Mouse (Mus musculus): ENCODE data around the gene Wrap53. TPM values are rescaled to one million over a fixed set of nuclear protein-coding genes. Genes with fewer than 3 reads are reported as not detected.

The Wrap53 gene
- polyA plus RNA-seq, 1 experiment from 2014 or later, result 32.4 TPM

DNA sequence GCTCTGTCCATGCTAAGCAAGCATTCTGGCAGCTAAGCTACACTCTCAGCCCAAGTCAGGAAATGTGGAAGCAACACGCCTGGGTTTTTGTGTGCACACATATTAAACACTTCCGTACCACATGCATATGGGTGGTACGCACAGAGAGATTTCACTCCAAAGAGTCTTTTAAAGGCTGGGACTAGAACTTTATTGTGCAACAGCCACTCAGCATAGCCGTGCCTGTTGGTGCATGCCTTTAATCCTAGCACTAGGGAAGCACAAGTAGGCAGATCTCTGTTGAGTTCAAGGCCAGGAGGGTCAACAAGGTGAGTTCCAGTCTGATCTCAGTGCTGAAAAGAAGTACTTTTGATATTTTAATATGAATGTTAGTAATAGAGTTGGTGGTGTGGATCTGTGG, 56.4 kb downstream of the Wrap53 start:
- ATAC-seq (ENCODE audit: low FRiP score, low read depth), result no peak
- Histone ChIP-seq H3K36me3 (no peaks in the 10 kb centered on the region), H3K9ac (no peak overlapping the region), H3K27me3 (replicated peaks) (no peaks in the 10 kb centered on the region), H3K4me2 (replicated peaks) (no peak overlapping the region), H3K4me1 (peaks cover 17% of the 10 kb centered on the region), H3K4me3 (no peak overlapping the region), H3K27ac (no peak overlapping the region), H3K9me3 (no peaks in the 10 kb centered on the region)
- 91% methylated on average over 4 of the region's 4 CpGs for WGBS

DNA sequence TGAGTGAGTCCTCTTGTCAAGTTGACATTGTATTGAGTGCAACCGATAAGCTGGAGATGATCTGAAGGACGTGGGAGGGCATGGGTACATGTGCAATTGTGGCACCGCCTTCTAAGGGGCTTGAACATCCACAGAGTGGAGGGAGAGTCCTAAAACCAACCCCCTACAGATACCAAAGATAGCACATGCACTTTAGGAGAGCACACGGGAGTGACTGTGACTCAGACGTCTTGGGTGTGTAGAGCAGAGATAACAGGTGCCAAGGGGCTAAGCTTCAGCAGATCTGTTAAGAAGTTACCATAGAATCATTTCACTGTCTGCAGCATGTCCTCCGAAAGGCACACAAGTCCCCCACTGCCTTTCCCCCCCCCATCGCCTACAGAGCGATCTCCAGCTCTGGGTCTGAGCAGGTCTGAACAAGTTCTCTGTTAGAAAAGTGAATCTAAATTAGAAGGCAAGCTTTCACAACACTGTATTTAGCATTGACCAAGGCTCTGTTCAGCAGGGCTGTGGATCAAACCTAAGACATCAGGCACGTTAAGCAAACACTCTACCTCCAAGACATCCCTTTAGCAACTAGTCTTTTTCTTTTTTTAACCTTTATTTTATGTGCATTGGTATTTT, 58.4 kb downstream of the Wrap53 start:
- ATAC-seq (ENCODE audit: low FRiP score, low read depth), result no peak
- no peak overlapping the region for H3K27ac ChIP-seq
- 90% methylated on average over 9 of the region's 9 CpGs for WGBS
- no peaks in the 10 kb centered on the region for H3K36me3 ChIP-seq
- peaks cover 7% of the 10 kb centered on the region for H3K4me1 ChIP-seq
- H3K9me3 ChIP-seq, result no peaks in the 10 kb centered on the region
- H3K4me2 ChIP-seq (replicated peaks), result no peak overlapping the region
- no peak overlapping the region for H3K4me3 ChIP-seq
- H3K27me3 ChIP-seq (replicated peaks), result no peaks in the 10 kb centered on the region
- no peak overlapping the region for H3K9ac ChIP-seq

DNA sequence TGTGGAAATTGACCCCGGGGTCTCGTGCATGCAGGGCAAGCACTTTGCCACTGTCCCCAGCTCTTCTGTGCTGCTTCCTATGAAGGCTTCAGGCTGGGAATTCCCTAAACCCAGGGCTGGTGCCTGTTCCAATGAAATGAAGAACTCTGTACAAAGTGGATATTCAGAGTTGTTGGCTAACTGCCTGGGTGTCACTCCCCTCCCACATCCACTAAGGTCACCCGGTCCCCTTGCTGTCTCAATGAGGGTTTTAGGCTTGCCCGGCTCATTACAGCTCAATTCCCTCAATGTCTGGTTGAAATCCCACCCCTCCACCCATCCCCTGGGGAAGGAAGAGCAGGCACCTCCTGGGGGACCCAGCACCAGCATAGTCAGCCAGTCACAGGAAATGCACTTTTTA, 60.1 kb downstream of the Wrap53 start:
- Histone ChIP-seq H3K9me3 (no peaks in the 10 kb centered on the region), H3K4me3 (no peak overlapping the region), H3K27me3 (replicated peaks) (no peaks in the 10 kb centered on the region), H3K9ac (no peak overlapping the region), H3K27ac (no peak overlapping the region), H3K36me3 (no peaks in the 10 kb centered on the region), H3K4me1 (no peaks in the 10 kb centered on the region), H3K4me2 (replicated peaks) (no peak overlapping the region)
- 77% methylated on average over 4 of the region's 4 CpGs for WGBS
- ATAC-seq (ENCODE audit: low FRiP score, low read depth), result no peak

DNA sequence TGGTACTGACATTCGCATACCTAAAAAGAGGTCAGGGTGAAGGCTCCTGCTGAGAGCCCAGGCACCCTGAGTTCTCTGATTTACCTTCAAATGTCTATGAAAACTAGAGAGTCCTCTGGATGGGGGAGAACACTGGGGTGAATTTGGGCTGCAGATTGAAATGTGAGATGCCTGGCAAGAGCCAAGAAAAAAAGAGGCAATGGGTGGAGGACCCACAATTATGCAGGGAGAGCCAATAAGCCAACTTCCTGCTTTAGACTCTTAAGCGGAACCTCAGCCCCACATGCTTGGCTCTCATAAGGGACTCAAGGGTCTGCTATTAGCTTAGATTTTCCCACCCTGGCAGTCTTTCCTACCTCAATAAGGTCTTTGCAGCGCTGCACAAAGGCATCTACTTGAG, 63.4 kb downstream of the Wrap53 start:
- Histone ChIP-seq H3K27me3 (replicated peaks) (no peaks in the 10 kb centered on the region), H3K9ac (no peak overlapping the region), H3K4me3 (no peak overlapping the region), H3K4me2 (replicated peaks) (no peak overlapping the region), H3K27ac (no peak overlapping the region), H3K36me3 (no peaks in the 10 kb centered on the region), H3K9me3 (no peaks in the 10 kb centered on the region), H3K4me1 (no peaks in the 10 kb centered on the region)
- ATAC-seq (ENCODE audit: low FRiP score, low read depth), result no peak
- 76% methylated on average over 3 of the region's 3 CpGs for WGBS

DNA sequence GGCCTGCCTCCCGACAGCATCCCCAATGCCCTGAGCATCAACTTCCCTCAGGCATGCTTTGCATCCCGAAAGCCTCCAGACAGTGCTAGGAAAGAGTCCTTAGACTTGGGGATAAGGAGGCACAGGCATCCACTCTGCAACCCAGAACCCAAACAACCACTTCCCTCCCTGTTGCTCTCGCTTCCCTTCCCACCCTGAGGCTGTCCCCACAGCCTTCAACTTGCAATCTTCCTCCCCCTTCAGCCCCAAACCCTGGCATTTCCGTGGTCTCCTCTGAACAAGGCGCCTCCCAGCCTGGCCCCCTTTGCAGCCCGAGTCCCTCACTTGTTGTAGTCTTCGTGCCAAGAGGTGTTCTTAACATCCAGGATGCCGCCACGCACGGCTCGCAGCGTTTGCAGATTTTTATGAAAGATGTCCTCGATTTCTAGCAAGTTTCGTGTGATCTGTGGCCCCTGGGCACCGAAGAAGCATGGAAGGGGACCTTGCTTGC, 63.9 kb downstream of the Wrap53 start:
- H3K27me3 ChIP-seq (replicated peaks), result no peaks in the 10 kb centered on the region
- no peak overlapping the region for H3K27ac ChIP-seq
- WGBS, result 74% methylated on average over 15 of the region's 15 CpGs
- H3K9me3 ChIP-seq, result no peaks in the 10 kb centered on the region
- no peak overlapping the region for H3K9ac ChIP-seq
- H3K4me2 ChIP-seq (replicated peaks), result no peak overlapping the region
- H3K4me1 ChIP-seq, result no peaks in the 10 kb centered on the region
- no peak for ATAC-seq (ENCODE audit: low FRiP score, low read depth)
- no peak overlapping the region for H3K4me3 ChIP-seq
- H3K36me3 ChIP-seq, result no peaks in the 10 kb centered on the region

DNA sequence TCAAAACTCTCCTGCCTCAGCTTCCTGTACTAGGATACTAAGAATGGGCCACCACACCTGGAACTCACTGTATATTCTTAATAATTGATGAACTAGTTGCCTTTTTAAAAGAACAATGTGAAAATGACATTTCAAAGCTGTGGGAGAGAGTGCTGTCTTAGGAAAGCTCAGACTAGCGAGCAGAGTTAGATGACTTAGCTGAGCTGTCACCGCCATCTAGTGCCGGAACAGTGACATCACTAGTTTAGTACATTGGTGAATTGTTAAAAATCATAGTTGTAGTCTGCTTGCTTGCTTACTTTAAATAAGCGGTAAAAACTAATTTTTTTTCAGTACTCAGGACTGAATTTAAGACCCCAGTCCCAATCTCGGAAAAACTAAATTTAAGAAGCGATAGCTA, 66.2 kb downstream of the Wrap53 start:
- H3K9me3 ChIP-seq, result no peaks in the 10 kb centered on the region
- 11% methylated on average over 6 of the region's 6 CpGs for WGBS
- no peak overlapping the region for H3K27ac ChIP-seq
- no peaks in the 10 kb centered on the region for H3K27me3 ChIP-seq (replicated peaks)
- H3K9ac ChIP-seq, result no peak overlapping the region
- no peak overlapping the region for H3K4me2 ChIP-seq (replicated peaks)
- ATAC-seq (ENCODE audit: low FRiP score, low read depth), result no peak
- H3K4me1 ChIP-seq, result no peaks in the 10 kb centered on the region
- no peak overlapping the region for H3K4me3 ChIP-seq
- H3K36me3 ChIP-seq, result no peaks in the 10 kb centered on the region

Other genes starting within 250 kb of the Wrap53 start
- gene Rnf227, start 239.8 kb downstream of the Wrap53 start, polyA plus RNA-seq (2016; fragmentation: Nextera tagmentation; extraction: Ambion mirVana), result 51.3 and 58.6 TPM in 2 replicates
- 87.1 and 93.0 TPM in 2 replicates for gene Chd3, start 210.8 kb downstream of the Wrap53 start, polyA plus RNA-seq (2016; fragmentation: Nextera tagmentation; extraction: Ambion mirVana)
- 105 and 111 TPM in 2 replicates for gene Naa38, start 184.8 kb downstream of the Wrap53 start, polyA plus RNA-seq (2016; fragmentation: Nextera tagmentation; extraction: Ambion mirVana)
- 48.5 and 49.9 TPM in 2 replicates for gene Cyb5d1, start 184.6 kb downstream of the Wrap53 start, polyA plus RNA-seq (2016; fragmentation: Nextera tagmentation; extraction: Ambion mirVana)
- gene Tmem88, start 182.0 kb downstream of the Wrap53 start, polyA plus RNA-seq (2016; fragmentation: Nextera tagmentation; extraction: Ambion mirVana), result 13.7 TPM in 2 replicates
- 48.6 and 52.4 TPM in 2 replicates for gene Kdm6b, start 166.6 kb downstream of the Wrap53 start, polyA plus RNA-seq (2016; fragmentation: Nextera tagmentation; extraction: Ambion mirVana)
- 1.6 and 1.9 TPM in 2 replicates for gene Dnah2, start 31.1 kb downstream of the Wrap53 start, polyA plus RNA-seq (2016; fragmentation: Nextera tagmentation; extraction: Ambion mirVana)
- gene Efnb3, start 20.1 kb downstream of the Wrap53 start, polyA plus RNA-seq (2016; fragmentation: Nextera tagmentation; extraction: Ambion mirVana), result 54.4 and 57.4 TPM in 2 replicates
- 116 and 120 TPM in 2 replicates for gene Trp53, start 104 bp upstream of the Wrap53 start, polyA plus RNA-seq (2016; fragmentation: Nextera tagmentation; extraction: Ambion mirVana)
- gene Atp1b2, start 25.7 kb upstream of the Wrap53 start, polyA plus RNA-seq (2016; fragmentation: Nextera tagmentation; extraction: Ambion mirVana), result 8.4 and 10.8 TPM in 2 replicates
- gene Shbg, start 37.6 kb upstream of the Wrap53 start, polyA plus RNA-seq (2016; fragmentation: Nextera tagmentation; extraction: Ambion mirVana), result not detected in 2 replicates
- 22.0 and 23.3 TPM in 2 replicates for gene Sat2, start 41.8 kb upstream of the Wrap53 start, polyA plus RNA-seq (2016; fragmentation: Nextera tagmentation; extraction: Ambion mirVana)
- gene Fxr2, start 52.7 kb upstream of the Wrap53 start, polyA plus RNA-seq (2016; fragmentation: Nextera tagmentation; extraction: Ambion mirVana), result 55.8 and 71.5 TPM in 2 replicates
- gene Sox15, start 75.1 kb upstream of the Wrap53 start, polyA plus RNA-seq (2016; fragmentation: Nextera tagmentation; extraction: Ambion mirVana), result 0.30 TPM in 1 of 2 replicates, not detected in the other
- gene Mpdu1, start 82.4 kb upstream of the Wrap53 start, polyA plus RNA-seq (2016; fragmentation: Nextera tagmentation; extraction: Ambion mirVana), result 81.4 and 82.6 TPM in 2 replicates
- gene Cd68, start 85.9 kb upstream of the Wrap53 start, polyA plus RNA-seq (2016; fragmentation: Nextera tagmentation; extraction: Ambion mirVana), result 7.7 and 8.0 TPM in 2 replicates
- 598 and 684 TPM in 2 replicates for gene Eif4a1, start 92.2 kb upstream of the Wrap53 start, polyA plus RNA-seq (2016; fragmentation: Nextera tagmentation; extraction: Ambion mirVana)
- gene Senp3, start 101.8 kb upstream of the Wrap53 start, polyA plus RNA-seq (2016; fragmentation: Nextera tagmentation; extraction: Ambion mirVana), result 97.8 and 115 TPM in 2 replicates
- 0.20 TPM in 1 of 2 replicates, not detected in the other for gene Tnfsf13, start 105.5 kb upstream of the Wrap53 start, polyA plus RNA-seq (2016; fragmentation: Nextera tagmentation; extraction: Ambion mirVana)
- gene Tnfsf12, start 115.6 kb upstream of the Wrap53 start, polyA plus RNA-seq (2016; fragmentation: Nextera tagmentation; extraction: Ambion mirVana), result 1.9 and 2.7 TPM in 2 replicates
- 1.4 TPM in 2 replicates for gene Tnfsfm13, start 115.8 kb upstream of the Wrap53 start, polyA plus RNA-seq (2016; fragmentation: Nextera tagmentation; extraction: Ambion mirVana)
- 28.5 and 31.2 TPM in 2 replicates for gene Polr2a, start 178.4 kb upstream of the Wrap53 start, polyA plus RNA-seq (2016; fragmentation: Nextera tagmentation; extraction: Ambion mirVana)
- not detected in 2 replicates for gene Slc35g3, start 181.7 kb upstream of the Wrap53 start, polyA plus RNA-seq (2016; fragmentation: Nextera tagmentation; extraction: Ambion mirVana)
- 2.3 and 2.4 TPM in 2 replicates for gene Zbtb4, start 185.7 kb upstream of the Wrap53 start, polyA plus RNA-seq (2016; fragmentation: Nextera tagmentation; extraction: Ambion mirVana)
- 5.3 and 5.8 TPM in 2 replicates for gene Chrnb1, start 215.7 kb upstream of the Wrap53 start, polyA plus RNA-seq (2016; fragmentation: Nextera tagmentation; extraction: Ambion mirVana)
- gene Fgf11, start 221.6 kb upstream of the Wrap53 start, polyA plus RNA-seq (2016; fragmentation: Nextera tagmentation; extraction: Ambion mirVana), result 4.1 and 5.6 TPM in 2 replicates
- gene Tmem102, start 225.4 kb upstream of the Wrap53 start, polyA plus RNA-seq (2016; fragmentation: Nextera tagmentation; extraction: Ambion mirVana), result 1.1 and 1.7 TPM in 2 replicates
- not detected in 2 replicates for gene Gm39566, start 235.0 kb upstream of the Wrap53 start, polyA plus RNA-seq (2016; fragmentation: Nextera tagmentation; extraction: Ambion mirVana)
- not detected in 2 replicates for gene Spem2, start 238.2 kb upstream of the Wrap53 start, polyA plus RNA-seq (2016; fragmentation: Nextera tagmentation; extraction: Ambion mirVana)
- 0.52 TPM in 1 of 2 replicates, not detected in the other for gene Spem1, start 241.9 kb upstream of the Wrap53 start, polyA plus RNA-seq (2016; fragmentation: Nextera tagmentation; extraction: Ambion mirVana)